Mouse (Mus musculus): Measurements from ENCODE around the gene Skint9. TPM values are rescaled to one million over a fixed set of nuclear protein-coding genes. Genes with fewer than 3 reads are reported as not detected.
"Not testable (repeated sequence)": the region's sequence is repeated elsewhere in the genome, so short reads cannot be mapped to it uniquely, and the experiment has no call there.

Gene Skint9
- not detected for total RNA-seq (2021)
- long read RNA-seq, experiment 1 = 0 reads
- long read RNA-seq, experiment 2 = 0 reads

- intact Hi-C loops (cut with DNase I) = no loop called here
- TF ChIP-seq CTCF (IDR thresholded peaks at IDR 0.05) = no peak
- Histone ChIP-seq H3K27ac (no peak within 1 kb of the TSS), H3K4me3 (no peak within 1 kb of the TSS)
- no peak for DNase-seq (ENCODE audit: extremely low spot score in 1 of 2, low spot score in 2 of 2)
These were observed at the start of gene Skint9 for GRCm38 (mm10) chr4:112433885-112434284. Gene Skint9, minus strand, starts transcription at chr4:112433985.

- TF ChIP-seq CTCF (IDR thresholded peaks at IDR 0.05) = no peak
- DNase-seq (ENCODE audit: extremely low spot score in 1 of 2, low spot score in 2 of 2) = no peak
- H3K4me3 ChIP-seq = no peak overlapping the region
- intact Hi-C loops (cut with DNase I) = no loop called here
- H3K27ac ChIP-seq = no peak overlapping the region
These were observed 1.1 kb downstream of the Skint9 start for GRCm38 (mm10) chr4:112432685-112433084.

- intact Hi-C loops (cut with DNase I) = no loop called here
- TF ChIP-seq CTCF (IDR thresholded peaks at IDR 0.05) = no peak
- no peak overlapping the region for H3K4me3 ChIP-seq
- DNase-seq (ENCODE audit: extremely low spot score in 1 of 2, low spot score in 2 of 2) = no peak
- H3K27ac ChIP-seq = no peak overlapping the region
These were observed 1.6 kb downstream of the Skint9 start for GRCm38 (mm10) chr4:112432223-112432622.

- intact Hi-C loops (cut with DNase I); DNase-seq (ENCODE audit: extremely low spot score in 1 of 2, low spot score in 2 of 2); H3K27ac ChIP-seq; H3K4me3 ChIP-seq: not testable (repeated sequence)
These were observed 84.7 kb downstream of the Skint9 start for GRCm38 (mm10) chr4:112349111-112349510.

Other genes with a start within 250 kb of the Skint9 start
- not detected for gene Skint3, start 201.7 kb downstream of the Skint9 start, total RNA-seq (2021)
- gene Skint2, start 123.2 kb upstream of the Skint9 start, total RNA-seq (2021) = not detected